Mouse (Mus musculus): Measurements from ENCODE around the gene 1110051M20Rik. TPM values are rescaled to one million over a fixed set of nuclear protein-coding genes. Genes with fewer than 3 reads are reported as not detected.

Gene 1110051M20Rik
- total RNA-seq, 2 experiments from 2014 or later = 99.7 to 106 TPM

DNA sequence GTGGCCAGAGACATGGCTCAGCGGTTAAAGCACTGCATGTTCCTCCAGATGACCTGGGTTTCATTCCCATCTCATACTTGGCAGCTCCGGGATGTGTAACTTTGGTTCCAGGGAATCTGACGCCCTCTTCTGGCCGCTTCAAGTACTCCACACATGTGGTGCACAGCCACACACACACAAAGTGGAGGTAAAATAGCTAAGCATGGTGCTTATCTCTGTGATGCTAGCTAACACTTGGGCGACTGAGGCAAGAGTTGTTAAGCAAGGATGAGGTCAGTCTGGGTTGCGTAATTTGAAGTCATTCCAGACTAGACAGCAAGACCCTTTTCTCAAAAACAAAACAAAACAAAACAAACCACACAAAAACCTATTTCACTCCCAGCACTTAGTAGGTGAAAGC lies 15.6 kb upstream of the 1110051M20Rik start:
- intact Hi-C loops (cut with DNase I) = no loop called here
- DNase-seq (ENCODE audit: extremely low spot score in 1 of 2, low spot score in 2 of 2) = no peak

DNA sequence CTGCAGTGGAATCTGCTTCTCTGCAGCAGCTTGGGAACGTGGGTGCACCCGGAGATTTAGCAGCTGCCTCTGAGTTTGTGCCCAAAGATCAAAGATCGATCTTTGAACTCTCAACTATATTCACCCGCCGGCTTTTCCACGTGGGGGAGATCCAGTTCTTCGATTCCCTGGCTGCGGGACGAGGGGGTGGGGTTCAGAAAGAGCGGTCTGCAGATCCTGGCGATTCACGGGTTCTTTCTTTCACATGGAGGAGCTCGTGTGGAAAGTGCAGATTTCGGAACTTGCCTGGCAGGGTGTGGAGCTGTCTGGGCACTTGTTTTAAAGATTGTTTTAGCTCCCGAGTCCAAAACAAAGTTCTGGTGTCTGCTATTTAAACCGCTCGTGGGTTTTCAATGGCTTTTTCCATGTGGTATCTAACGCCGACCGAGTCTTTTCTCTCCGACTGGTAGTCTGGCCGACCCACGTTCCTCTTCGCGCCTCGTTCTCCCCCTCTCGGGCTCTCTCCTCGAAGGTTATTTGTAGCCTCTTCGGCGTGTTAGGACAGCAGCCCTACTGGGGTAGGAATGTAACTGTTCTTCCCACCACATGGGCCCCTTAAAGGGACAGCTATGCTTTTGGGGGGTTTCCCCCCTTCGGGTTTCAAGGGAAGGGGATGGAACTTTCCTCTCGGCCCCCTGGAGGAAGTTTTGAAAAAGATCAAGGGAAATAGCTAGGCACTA lies 14.3 kb upstream of the 1110051M20Rik start:
- peak in 1 of 2 experiments; percentile 60 for DNase-seq (ENCODE audit: extremely low spot score in 1 of 2, low spot score in 2 of 2)
- intact Hi-C loops (cut with DNase I) = no loop called here

DNA sequence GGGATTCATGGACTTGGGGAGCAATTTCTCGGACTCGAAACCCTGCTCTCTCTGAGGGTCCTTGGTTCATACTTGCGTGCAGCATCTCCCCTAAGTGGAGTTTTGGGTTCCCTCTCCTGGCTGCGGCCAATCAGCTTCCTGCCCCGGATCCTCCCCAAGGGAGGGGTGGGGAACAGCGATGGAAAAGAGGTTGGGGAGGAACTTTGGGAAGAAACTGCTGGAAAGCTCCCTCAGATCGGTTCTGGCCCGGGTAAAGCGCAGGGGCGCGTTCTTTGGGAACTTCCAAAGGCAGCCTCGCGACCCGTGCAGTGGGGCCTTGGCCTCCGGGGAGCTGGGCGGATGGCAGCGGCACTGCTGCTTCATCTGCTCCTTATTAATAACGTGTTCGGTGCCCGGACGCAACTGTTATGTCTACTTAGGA lies 13.8 kb upstream of the 1110051M20Rik start:
- DNase-seq (ENCODE audit: extremely low spot score in 1 of 2, low spot score in 2 of 2) = peak in 1 of 2 experiments; percentile 60
- intact Hi-C loops (cut with DNase I) = no loop called here

DNA sequence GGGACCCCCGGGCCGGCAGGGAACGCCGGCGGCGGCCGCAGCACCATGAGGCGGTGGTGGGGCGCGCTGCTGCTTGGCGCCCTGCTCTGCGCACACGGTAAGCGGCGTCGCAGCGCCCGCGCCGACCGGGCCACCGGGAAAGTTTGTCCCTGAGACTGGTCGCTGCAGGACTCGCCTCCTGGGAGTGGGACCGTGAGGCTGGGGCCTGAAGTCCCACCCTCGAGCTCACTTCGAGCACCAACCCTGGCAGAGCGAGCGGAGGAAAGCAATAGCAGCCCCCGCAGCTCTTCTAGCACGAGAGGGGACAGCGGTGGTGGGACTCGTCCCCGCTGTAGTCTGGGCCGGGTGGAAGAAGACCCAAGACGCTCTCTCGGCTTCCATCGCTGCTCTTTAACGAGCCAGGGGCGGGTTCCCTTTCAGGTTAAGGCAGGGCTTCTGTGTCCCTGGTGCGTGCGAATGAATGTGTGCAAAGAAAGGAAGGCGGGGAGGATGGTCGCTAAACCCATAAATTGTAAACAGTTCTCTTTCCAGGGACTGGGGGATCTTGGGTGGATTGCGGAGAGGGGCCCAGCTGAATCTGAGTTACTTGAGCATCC lies 13.2 kb upstream of the 1110051M20Rik start:
- DNase-seq (ENCODE audit: extremely low spot score in 1 of 2, low spot score in 2 of 2) = peak in 1 of 2 experiments; percentile 43

DNA sequence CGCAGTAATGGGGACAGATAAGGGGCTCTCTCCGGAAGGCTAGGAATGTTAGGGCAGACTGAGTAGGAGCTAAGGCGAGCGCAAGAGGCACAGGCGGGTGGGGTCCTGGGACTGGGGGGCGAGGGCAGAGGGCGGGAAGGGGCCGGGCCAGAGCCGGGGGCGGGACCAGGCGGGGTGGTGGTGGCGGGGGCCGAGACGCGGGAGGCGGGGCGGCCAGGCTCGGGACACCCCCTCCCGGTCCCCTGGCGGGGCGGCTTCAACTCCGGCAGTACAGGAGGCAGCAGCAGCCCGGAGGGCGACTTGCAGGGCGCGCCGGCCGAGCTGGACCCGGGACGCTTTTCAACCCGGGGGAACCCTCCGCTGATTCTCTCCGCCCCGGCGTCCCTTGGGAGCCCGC lies 12.8 kb upstream of the 1110051M20Rik start, which contains the start of gene Lrp4:
TSS of gene Lrp4 (plus strand) at position 253 of the 397 bp plus-strand sequence.
- peak in 1 of 2 experiments; percentile 83 for DNase-seq (ENCODE audit: extremely low spot score in 1 of 2, low spot score in 2 of 2)
- intact Hi-C loops (cut with DNase I) = no loop called here

More for the DNA sequence above, 13.2 kb upstream of the 1110051M20Rik start:
- intact Hi-C loops (cut with DNase I) = no loop called here

DNA sequence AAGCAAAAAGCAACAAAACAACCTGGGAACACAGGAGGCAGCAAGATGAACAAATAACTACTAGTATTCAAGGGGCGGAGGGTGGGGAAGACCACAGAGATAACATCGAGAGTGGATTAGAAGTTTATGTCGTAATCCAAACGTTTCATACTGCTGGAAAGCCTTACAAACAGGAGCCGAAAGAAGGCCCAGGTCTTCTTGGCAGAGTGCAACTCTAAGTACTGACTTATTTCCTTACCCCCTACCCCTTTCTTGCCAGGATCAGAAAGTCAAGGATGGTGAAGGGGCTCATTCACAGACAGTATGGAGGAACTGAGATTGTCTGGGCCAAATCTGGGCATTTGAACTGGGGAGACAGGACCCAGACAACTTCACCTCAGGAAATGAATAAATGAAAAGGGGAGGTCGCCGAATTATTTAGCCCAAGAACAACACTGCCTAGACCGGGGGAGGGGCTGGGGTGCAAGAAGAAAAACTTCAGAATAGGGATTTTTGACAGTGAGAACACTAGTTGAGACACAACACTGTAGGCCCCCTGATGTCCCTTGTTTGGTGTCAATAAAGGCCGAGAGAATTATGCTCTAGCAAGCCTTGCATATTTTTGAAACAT lies 12.1 kb upstream of the 1110051M20Rik start:
- intact Hi-C loops (cut with DNase I) = no loop called here

DNA sequence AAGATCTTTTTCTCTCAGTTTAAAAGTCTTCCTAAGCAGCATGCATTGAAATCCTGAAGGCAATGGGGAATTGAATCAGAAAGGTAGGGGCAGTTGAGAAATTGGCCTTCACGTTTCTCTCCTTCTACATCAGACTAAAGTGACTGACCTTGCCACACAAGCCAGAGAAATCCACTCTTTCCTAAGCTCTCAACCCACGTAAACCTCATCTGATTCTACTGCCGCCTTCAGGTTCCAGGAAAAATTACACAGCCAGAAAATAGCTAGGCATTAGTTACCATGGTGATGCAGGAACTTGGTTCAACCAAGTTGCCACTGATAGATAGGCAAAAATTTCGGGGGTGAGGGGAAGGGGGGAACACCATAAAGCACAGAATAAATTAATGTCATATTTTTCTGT lies 11.3 kb upstream of the 1110051M20Rik start:
- intact Hi-C loops (cut with DNase I) = no loop called here
- DNase-seq (ENCODE audit: extremely low spot score in 1 of 2, low spot score in 2 of 2) = peak in 1 of 2 experiments; percentile 60

More for the DNA sequence above, 12.1 kb upstream of the 1110051M20Rik start:
- DNase-seq (ENCODE audit: extremely low spot score in 1 of 2, low spot score in 2 of 2) = no peak

DNA sequence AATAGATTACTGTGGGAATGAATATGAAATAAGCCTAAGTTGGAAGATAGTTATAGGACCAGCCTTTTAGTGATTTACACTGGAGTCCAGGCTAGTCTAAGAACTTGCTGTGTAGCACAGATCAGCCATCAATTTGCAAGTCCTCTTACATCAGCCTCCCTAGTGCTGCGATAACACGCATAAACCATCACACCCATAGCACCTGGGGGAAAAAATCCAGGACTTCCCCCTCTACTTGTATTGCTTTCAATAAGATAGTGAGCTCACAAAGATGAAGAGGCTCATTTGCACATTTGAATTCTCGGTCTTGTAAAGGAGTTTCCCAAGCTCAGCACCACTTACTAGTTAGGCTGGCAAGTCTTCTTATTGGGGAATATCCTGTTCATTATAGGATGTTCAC lies 9.9 kb upstream of the 1110051M20Rik start:
- intact Hi-C loops (cut with DNase I) = no loop called here
- no peak for DNase-seq (ENCODE audit: extremely low spot score in 1 of 2, low spot score in 2 of 2)

DNA sequence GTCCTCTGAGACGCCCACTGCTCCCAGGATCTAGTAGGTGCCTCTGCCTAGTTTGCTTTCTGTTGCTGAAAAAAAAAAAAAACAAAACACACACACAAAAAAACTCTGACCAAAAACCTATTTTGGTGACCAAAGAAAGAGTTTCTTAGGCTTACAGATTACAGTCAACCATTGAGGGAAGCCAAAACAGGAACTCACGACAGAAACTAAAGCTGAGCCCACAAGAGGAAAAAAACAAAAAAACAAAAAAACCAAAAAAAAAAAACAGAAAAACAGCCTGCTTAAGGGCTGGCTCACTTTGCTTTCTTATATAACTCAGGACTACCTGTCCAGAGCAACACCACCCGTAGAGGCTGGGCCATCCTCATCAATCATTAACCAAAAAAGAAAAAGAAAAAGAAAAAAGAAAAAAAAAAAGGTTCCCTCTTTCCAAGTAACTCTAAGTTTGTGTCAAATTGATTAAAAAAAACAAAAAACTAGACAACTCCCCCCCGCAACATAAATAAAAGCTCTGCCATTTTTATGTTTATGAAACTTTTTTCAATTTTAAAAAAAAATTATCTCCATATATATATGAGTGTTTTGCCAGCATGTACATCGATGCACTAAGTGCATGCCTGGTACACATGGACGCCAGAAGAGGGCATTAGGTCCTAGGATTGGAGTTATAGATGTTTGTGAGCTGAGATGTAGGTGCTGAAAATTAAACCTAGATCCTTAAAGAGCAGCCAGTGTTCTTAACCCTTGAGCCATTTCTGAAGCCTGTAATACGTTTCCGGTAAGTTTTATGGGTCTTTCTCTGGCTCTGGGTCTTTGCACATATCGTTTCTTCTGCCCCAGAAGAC lies 8.9 kb upstream of the 1110051M20Rik start:
- intact Hi-C loops (cut with DNase I) = no loop called here
- DNase-seq (ENCODE audit: extremely low spot score in 1 of 2, low spot score in 2 of 2) = no peak

DNA sequence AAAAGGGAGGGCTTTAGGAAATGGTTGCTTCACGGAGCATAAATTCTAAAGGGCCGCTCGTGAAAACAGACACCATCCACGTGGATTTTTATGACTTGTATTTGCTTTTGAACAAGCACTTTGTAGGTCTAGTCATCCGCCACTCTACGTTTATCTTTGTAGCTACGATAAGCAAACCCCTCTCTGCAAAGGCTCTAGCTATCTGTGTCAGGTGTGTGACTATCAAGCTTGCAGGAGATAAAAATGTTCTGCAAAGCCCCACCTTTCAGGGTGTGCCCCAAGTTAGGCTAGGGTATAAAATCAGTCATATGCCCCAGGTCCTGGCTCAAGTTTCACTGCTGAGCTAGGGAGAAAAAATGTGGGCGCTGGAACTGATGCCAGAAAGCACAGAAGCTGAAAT lies 8.2 kb upstream of the 1110051M20Rik start:
- intact Hi-C loops (cut with DNase I) = no loop called here
- no peak for DNase-seq (ENCODE audit: extremely low spot score in 1 of 2, low spot score in 2 of 2)

DNA sequence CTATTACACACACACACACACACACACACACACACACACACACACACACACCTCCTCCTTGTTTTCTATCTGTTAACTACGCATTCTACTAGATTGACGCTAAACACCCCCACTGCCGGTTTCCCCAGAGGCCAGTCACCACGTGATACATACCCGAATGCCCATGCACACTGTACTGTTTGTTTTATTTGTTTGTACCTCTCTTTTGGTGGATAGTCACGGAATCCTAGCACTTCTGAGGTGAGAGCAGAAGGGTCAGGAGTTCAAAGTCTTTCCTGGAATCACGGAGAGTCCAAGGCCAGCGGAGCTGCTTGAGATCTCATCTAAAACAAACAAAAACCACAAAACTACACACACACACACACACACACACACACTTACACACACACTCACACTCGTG lies 5.8 kb upstream of the 1110051M20Rik start:
- intact Hi-C loops (cut with DNase I) = no loop called here
- no peak for DNase-seq (ENCODE audit: extremely low spot score in 1 of 2, low spot score in 2 of 2)

DNA sequence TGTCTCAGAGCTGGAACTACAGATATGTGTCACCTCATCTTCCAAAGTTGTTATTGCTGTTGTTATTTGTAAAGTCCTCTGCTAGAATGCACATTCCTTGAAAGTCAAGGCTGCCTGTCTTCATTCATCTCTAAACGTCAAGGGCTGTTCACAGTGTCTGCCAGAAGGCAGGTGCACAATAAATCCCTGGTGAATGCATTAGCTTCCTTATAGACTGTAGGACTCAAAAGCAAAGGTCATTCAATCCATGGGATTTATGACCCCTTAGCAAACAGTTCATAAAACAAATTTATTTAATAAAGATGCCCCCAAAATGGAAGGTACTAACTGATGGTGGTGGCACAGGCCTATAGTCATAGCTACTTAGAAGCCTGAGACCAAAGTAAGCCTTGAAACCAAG lies 5.2 kb upstream of the 1110051M20Rik start:
- intact Hi-C loops (cut with DNase I) = no loop called here
- no peak for DNase-seq (ENCODE audit: extremely low spot score in 1 of 2, low spot score in 2 of 2)

DNA sequence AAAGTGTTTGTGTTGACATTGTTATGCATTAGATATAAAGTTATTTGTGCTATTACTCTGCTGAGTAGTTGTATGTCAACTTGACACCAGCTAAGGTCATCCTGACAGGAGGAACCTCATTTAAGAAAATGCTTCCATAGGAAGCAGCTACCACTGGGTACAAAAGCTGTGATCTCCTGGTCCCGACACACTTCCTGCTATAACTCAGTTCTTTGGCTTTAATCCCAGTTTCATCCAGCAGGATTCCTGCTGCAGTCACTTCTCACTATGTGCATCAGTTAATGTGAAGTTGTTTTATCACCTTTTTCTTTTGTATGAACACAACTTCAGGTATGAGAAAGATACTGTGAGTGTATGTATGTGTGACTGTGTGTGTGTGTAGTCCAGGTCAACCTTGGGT lies 2.3 kb downstream of the 1110051M20Rik start:
- intact Hi-C loops (cut with DNase I) = no loop called here
- no peak for DNase-seq (ENCODE audit: extremely low spot score in 1 of 2, low spot score in 2 of 2)

DNA sequence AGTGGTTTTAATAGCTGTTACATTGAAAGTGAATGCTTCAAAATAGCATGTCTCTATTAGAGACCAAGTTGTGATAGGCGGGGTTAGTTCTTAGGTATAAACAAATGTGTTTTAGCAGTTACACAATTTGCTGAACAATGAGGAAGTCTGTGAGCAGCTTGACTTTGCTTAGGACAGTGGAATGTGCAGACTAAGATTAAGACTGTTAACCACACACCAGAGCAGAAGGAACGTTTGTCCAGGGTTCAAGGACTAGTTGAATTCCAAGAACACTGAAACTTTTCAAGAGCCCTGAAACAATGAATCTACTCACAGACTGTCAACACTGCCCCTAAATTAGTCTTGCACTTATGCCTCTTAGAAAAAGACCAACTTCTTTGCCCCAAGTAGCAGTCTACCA lies 2.8 kb downstream of the 1110051M20Rik start:
- DNase-seq (ENCODE audit: extremely low spot score in 1 of 2, low spot score in 2 of 2) = no peak
- intact Hi-C loops (cut with DNase I) = no loop called here

DNA sequence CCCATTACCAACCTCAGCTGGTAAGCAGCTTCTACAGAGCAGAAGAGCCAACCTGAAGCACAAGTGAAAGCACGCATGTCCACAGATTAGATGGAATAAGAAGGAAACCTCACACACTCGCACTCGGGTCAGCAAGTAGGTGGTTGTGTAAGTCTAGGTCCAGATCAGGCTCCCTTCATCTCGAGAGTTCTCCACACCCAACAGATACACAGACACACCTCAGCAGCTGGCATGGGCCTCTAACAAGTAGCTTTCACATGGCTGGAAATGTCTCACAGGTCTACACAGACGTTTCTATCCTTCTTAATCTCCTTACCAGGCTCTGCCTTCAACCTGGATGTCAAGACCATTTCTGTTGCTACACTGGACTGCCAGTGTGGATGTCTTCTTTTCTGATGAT lies 3.8 kb downstream of the 1110051M20Rik start:
- intact Hi-C loops (cut with DNase I) = no loop called here
- no peak for DNase-seq (ENCODE audit: extremely low spot score in 1 of 2, low spot score in 2 of 2)

DNA sequence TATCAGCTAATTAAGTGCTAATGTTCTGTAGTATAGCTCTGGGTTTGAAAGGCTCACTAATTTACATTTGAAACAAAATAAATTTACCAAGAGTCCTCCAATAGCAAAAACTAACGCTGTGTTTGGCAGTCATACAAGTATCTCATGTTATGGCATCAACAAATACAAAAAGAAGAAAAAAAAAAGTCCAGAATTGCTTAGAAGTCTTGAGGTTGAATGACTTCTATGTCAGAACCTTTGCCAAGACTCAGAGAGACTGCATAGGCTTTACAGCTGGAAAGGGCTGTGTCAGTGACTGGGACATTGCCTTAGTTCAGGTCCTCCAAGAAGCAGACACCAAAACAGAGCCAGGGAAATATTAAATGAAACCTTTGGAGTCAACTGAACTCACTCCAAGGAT lies 4.6 kb downstream of the 1110051M20Rik start:
- intact Hi-C loops (cut with DNase I) = no loop called here
- DNase-seq (ENCODE audit: extremely low spot score in 1 of 2, low spot score in 2 of 2) = no peak

DNA sequence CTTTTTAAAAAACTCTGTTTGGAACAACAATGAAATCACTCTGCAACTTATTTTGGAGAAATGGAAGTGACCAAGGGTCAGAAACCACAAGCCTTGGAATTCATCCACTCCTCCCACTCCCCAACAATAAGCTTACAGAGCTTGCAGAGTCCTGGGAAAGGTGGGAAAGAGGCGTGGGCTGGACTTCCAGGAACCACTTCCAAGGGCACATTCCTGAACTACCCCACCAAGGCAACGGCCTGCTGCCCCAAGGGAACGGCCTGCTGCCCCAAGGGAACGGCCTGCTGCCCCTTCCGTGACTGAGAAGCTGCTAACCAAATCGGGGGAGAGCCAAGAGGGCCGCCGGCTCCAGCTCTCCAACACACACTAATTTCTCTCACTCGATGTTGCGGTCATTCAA lies 5.2 kb downstream of the 1110051M20Rik start:
- no peak for DNase-seq (ENCODE audit: extremely low spot score in 1 of 2, low spot score in 2 of 2)
- intact Hi-C loops (cut with DNase I) = no loop called here

DNA sequence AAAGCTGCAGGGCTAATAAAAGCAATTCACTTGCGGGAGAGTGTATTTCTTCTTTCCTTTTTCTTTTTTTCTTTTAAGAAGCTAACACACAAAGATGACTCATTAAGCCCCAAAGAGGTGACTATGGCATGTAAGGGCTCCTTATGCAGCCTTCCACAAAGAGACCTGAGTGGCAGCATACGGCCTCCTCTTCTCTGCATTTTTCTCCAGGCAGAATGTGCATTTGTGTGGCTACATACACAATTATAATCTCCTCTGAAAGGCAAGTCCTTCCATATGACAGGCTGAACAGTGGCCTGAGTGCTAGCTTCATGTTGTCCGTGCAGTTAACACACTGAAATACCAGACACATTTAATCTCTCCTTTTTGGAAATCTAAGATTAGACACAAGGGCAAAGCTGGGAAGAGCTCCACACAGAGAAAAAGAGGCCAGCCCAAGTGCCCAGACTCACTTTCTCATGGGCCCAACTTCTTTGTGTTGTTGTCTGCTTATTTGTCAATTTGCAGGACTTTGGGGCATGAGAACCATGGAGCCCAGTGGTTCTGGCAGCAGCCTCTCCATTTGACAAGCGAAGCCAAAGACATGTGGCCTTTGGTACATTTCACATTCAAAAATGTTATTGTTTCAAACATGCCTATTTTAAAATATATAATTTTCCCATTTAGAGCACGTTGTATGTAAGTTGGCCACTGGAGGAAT lies 7.2 kb downstream of the 1110051M20Rik start:
- no peak for DNase-seq (ENCODE audit: extremely low spot score in 1 of 2, low spot score in 2 of 2)
- intact Hi-C loops (cut with DNase I) = no loop called here

DNA sequence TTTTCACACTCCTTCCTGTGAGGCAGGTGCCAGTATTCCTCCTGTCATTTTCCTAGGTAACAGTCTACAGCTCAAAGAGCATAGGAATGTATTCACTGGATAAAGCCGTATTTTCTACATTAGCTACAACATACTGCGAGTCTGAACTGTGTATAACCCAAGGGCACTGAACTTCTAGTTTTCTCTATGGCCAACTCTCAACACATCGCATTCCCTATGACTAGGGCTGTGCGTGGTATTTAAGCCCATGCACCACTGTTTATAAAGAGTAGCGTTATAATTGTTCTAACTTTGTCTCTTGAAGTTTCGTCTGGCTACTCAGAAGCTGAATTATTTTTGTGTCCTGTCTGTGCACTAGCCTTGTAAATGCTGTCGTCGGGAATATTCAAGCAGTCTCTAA lies 7.8 kb downstream of the 1110051M20Rik start:
- intact Hi-C loops (cut with DNase I) = no loop called here

More for the DNA sequence above, 7.8 kb downstream of the 1110051M20Rik start:
- DNase-seq (ENCODE audit: extremely low spot score in 1 of 2, low spot score in 2 of 2) = no peak
